Mouse (Mus musculus) mouse embryonic stem cell (cell line): Measurements from ENCODE around the gene Ccn2.

Experiments
- in situ Hi-C, 2 experiments: fragments of 300-500 bp; cut with MboI; formaldehyde crosslinking; loops; 1 replicate in 1 of 2; 3 replicates in 1 of 2; pipeline ENCODE4 v1.14.3; 2019 to 2020; ENCODE audit warnings: low sequenced_read_pairs in 2 of 2, low pct_unique_long_range_greater_than_20kb in 1 of 2, mixed read lengths in 1 of 2; ENCODE audit not compliant: unreplicated experiment in 1 of 2

Ccn2 gene

GRCm38 (mm10) chr10:24635331-24635815 lies 40.1 kb downstream of the Ccn2 start:
- in situ Hi-C loops = no loop called here

DNA sequence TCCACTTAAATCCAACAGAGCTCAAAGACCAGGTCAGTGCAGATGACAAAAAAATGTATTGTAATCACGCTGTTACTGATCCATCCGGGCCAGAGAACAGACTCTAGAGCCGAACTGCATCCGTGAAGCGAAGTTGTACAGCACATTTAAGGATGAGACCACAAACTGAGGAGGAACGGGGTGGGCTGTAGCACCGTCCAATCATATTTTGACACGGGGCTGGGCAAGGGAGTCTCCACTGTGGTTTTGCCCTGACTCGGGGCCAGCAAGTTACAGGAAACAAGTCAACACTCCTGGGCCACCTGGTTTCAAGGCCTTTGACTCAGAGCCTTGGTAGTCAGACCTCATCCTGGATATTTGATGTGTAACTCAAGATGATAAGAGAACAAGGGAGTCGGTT lies 40.6 kb downstream of the Ccn2 start:
- in situ Hi-C loops = no loop called here

DNA sequence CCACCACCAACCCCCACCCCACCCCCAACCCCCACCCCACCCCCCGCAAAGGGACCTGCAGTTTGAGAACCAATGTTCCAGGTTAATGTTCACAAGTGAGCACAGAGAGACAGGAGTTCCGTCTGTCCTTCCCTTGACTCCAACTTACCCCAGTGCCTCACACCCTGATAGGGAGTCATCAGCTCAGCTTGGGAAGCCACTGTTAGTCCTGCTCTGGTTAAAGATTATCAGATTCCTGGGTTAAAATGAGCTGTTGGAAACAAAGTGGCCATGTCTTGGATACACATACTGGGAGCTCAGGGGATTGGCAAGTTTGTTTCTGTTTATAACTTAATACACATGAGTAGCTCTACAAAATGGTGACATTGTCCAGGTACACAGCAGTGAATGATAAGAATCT lies 41.7 kb downstream of the Ccn2 start:
- in situ Hi-C loops = no loop called here

GRCm38 (mm10) chr10:24638306-24639070 lies 43.2 kb downstream of the Ccn2 start:
- in situ Hi-C loops = no loop called here

- in situ Hi-C loops = no loop called here
Observed at GRCm38 (mm10) chr10:24639596-24639995, 44.4 kb downstream of the Ccn2 start.

DNA sequence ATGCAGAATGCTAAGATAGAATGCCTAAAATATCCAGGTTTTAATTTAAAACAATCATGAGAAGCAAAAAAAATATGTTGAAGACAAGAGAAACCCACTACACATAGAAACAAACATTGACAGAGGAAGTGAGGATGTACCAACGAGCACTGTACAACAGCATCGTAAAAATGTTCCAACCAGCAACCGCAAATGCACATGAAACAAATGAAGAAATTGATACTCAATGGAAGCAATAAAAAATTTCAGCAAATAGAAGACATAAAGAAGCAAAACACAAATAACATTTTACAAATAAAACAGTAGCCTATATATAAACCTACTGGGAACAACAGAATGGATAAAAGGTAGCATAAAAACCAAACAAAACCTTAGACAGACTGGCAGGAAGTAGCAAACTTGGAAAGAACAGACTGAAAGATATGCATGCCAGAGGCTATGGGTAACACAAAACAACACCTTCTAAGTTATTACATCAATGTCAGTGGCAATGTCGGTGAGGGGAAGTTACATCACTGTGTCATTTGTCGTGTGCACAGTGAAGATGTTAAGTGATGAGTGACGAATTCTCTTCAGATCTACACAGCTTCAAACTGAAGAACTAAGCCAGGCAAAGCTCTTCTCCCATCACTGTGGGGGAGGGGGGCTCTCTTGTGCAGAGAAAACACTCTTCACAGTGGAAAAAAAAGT lies 45.1 kb downstream of the Ccn2 start:
- in situ Hi-C loops = no loop called here

DNA sequence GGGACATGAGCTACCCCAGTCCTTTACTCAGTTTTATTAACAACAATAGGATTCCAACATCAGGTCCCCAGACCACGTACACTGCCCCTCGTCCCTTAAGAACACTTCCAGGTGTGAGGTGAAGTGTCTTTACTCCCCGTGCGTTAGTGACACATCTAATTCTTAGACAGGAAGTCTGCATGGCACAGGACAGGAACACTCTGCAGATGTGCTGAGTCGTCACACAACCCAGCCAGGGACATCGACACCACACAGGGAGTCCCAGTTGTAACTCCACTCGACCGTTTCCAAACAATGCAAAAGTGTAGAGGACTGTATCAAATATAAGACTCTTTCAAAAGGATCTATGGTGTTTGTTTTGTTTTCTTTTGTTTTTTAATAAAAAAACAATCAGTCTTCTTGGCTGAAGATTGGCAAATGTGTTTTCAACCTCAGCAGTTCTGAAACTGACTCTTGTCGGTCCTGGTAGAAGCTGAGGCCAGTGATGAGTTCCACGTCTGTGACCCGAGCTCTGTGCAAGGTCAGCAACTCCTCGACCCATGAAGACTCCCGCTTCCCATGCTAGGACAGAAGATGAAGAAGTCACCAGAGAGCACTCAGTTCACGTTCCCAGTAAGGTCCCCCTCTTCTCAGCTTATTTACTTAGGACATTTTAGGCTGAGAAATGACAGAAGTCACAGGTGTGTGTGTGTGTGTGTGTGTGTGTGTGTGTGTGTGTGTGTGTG lies 46.3 kb downstream of the Ccn2 start:
- in situ Hi-C loops = no loop called here

DNA sequence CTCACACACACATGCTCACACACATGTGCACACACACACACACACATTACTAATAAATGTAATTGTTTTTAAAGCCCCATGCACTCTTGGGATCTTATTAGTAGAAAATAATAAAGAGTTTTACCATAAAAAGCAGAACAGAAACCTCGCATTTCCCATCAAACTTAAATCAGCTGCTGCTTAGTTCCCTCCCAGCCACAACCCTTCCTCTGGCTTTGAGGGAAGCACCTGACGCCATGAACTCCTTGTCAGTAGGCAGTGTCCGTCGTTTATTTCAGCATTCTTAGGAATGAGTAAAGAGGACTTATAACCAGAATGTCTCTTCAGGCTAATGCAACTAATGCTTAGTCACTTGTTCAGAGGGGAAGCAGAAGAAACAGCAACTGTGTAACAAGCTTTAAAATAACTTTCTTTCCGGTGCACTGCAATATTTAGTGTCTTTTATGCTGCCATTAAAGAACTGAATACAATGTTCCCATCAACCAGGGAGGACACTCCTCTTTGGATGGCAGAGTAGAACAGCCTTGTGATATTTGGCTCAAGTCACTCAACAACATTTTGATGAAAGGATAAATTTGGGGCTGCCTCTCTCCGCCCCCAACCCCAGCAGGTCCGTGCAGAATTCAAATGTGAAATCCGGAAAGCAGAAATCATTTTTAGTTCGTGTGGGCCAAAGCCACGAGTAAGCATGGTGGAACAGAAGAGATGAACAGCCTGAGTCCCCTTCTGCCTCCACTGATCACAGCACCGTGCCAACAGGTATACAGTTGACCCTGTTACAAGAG lies 47.7 kb downstream of the Ccn2 start:
- in situ Hi-C loops = no loop called here

DNA sequence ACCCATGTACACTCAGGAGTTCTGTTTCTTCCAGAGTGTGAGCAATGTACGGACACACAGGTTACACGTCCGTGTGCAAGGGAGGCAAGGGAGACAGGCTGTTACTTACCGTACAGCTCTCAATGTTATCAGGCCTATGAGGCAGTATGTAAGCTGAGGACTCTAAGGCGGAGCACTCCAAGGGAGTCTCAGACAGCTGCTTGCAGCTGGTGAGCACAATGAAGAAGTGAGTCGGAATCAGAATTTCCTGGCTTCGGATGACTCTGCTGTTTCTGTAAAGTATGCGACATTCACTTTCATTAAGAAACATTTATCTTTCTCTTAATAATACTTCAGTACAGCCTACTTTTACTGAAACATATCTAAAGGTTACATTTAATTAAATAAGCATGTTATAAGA lies 49.9 kb downstream of the Ccn2 start:
- in situ Hi-C loops = no loop called here
